Mouse (Mus musculus): ENCODE results near the gene Cfap99. TPM values are rescaled to one million over a fixed set of nuclear protein-coding genes. Genes with fewer than 3 reads are reported as not detected.
A peak's percentile ranks its signal among the peaks of the same experiment; 100 is the strongest.

Gene Cfap99
- total RNA-seq (2021): not detected
- long read RNA-seq, experiment 1: 0 reads
- long read RNA-seq, experiment 2: 0 reads

- peak; percentile 78 to 85 for DNase-seq
Measured at GRCm38 (mm10) chr5:34288154-34288716, at the start of gene Cfap99, which contains the start of gene Zfyve28. Gene Cfap99, plus strand, starts transcription at chr5:34288600. Gene Zfyve28, minus strand, starts transcription at chr5:34288449.

DNA sequence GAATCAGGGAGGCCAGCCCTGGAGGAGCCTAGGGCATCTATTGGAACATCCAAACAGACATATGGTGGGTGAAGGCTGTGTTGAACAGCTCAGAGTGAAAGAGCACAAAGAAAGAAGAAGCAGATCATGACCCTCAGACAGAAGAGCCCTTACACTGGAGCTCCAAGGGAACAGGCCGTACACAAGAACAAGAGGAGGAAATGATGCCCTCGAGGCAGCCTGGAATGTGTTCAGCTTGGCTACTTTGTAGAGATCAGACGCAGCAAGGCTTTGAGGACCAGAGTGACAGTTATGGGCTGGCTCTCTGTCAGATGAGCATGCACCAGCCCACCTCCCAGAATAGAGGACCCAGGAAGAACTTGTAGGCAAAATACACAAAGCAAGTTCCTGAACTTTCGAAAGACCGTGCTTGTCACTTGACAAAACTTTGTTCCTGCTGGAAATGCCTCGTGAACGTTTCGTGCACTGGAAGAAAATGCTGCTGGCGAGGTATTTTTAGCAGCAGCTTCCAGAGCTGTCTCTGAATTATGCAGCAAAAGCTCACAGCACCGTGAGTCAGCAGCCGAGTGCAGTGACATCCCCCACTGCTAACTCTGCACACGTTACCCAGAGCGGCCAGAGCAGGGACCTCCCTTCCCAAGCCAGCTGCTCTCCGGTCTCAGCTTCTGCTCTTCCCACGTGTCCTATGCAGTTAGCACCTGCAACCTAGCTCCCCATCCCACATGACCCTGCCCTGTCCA lies 46.0 kb upstream of the Cfap99 start:
- DNase-seq: peak; percentile 75 to 82

GRCm38 (mm10) chr5:34243062-34243461 lies 45.3 kb upstream of the Cfap99 start:
- no peak for DNase-seq

DNA sequence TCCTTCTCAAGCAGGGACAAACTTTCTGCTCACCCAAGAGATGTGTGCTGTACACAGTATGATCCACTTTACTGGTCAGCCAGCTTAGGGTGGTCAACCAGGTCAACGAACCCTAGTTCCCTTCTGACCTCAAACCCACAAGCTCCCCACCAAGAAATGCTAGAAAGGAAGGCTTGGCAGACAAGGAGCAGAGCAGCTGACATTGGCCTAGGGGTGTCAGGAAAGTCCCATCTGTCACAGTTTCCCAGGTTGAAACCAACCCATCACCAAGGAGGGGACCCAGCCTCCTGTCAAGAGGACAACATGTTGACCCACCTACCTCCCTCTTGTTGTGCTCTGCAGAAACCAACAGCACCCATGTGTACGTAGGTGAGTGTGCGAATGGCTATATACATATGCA lies 42.0 kb upstream of the Cfap99 start:
- DNase-seq: no peak

GRCm38 (mm10) chr5:34249132-34249531 lies 39.3 kb upstream of the Cfap99 start:
- DNase-seq: no peak

DNA sequence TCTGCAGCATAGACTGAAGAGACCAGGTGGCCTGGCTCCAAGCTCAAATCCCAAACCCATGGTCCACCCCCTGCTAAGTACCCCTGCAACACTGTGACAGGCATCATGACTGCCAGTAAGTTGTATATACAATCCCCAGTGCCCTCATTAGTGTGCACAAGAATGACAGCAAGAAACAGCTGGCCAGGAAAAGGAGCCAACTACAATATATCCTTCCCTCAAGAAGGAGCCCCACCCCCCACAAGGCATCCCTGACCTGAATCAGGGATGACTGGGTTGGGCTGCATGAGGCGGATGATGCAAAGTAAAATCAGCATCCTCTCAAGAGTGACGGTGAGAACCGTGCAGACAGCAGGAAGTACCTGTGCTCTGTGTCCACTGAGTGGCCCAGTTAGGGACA lies 38.3 kb upstream of the Cfap99 start:
- peak; percentile 28 to 35 for DNase-seq

DNA sequence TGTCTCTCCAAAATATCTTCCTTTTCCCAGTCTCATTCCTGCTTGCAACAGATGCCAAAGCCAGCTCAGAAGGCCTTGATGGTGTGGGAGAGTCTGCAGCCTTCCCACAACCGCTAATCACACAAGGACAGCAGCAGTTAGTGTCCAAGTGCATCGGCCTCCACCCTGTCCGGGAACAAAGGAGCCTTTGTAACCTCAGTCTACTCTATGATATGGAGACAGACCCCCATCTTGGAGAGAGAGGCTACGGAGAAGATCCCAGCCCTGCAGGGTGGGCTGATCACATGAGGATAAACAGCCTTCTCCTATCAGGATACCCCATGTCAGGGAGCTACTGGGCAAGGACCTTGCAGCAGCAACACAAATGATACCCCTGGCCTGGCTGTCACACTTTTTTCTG lies 36.6 kb upstream of the Cfap99 start:
- DNase-seq: peak; percentile 56 to 61

- peak; percentile 32 to 47 for DNase-seq
Measured at GRCm38 (mm10) chr5:34252307-34252966, 36.0 kb upstream of the Cfap99 start.

DNA sequence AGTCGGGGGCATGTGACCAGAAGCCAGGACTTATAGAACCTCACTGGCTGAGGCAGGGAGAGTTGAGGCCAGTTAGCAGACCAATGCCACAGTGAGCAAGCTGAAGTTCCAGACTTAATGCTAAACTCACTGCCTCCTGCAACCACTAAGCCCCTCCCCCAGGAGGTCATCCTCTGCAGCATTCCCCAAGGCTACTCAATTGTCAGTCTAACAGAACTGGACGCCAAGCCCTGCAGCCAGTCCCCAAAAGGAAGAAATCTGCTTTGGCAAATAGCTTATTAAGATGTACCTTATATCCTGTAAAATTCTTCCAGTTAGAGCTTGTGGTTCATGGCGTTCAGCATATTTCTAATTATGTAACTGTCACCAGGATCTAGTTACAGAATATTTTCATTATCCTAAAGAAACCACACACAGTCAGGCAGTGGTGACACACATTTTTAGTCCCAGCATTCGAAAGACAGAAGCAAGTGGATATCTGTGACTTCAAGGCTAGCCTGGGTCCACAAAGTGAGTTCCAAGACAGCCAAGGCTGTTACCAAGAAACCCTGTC lies 35.4 kb upstream of the Cfap99 start:
- peak; percentile 59 to 76 for DNase-seq

DNA sequence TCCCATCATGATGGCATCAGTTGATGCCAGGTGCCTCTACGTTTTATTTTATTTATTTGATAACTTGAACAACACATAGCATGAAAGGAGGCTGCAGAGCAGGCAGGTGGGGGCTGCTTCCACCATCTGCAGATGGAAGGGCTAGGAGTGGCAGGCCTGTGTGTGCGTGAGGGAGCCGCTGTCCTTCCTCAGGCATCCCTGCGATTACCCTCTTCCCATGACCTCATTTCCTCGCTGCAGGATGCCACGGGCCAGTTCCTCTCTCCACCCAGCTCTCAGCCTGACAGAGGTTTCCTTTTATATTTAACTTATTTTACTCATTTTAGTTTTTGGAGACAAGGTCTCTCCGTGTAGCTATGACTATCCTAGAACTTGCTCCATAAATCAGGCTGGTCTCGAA lies 34.1 kb upstream of the Cfap99 start:
- no peak for DNase-seq

DNA sequence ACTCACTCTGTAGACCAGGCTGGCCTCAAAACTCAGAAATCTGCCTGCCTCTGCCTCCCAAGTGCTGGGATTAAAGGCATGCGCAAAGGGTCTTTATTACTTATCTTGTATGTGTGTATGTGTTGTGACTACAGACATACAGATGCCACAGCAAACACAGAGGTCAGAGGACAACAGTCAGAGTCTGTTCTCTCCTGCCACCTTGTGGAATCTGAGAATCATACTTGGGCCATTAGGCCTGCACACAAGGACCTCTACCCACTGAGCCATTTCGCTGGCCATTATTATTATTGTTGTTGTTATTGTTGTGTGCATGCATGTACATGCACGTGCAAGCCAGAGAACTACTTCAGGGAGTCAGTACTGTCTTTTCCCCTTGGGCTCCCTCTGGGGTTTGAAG lies 33.2 kb upstream of the Cfap99 start:
- DNase-seq: no peak

- no peak for DNase-seq
Measured at GRCm38 (mm10) chr5:34259172-34259816, 29.1 kb upstream of the Cfap99 start.

GRCm38 (mm10) chr5:34266065-34266464 lies 22.3 kb upstream of the Cfap99 start:
- DNase-seq: no peak

GRCm38 (mm10) chr5:34269197-34269920 lies 19.0 kb upstream of the Cfap99 start:
- DNase-seq: no peak

DNA sequence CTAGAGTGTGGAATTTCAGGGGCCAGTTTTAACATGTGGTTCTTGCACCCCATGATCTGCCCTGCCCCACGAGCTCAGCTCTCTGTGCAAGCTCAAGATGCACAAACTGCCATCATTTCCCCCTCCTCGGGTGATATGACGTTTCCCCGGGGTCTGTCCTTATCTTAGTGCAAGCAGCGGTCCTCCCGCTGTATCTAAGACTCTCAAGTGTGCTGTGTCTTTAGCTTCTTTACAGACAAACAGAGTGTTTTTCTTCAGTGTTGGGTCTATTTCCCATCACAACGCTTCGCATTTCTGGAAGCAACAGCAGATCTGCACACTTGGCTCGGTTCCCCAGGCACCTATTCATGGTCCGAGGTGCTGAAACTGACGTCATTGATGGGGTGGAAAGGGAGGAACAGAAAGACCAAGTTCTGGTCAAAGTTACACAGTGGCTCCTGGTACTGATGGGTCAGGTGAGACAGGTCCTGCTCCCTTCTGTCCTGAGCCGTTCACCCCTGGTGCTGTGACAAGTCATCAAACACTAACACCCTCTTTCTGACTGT lies 18.4 kb upstream of the Cfap99 start:
- DNase-seq: no peak

GRCm38 (mm10) chr5:34271743-34272142 lies 16.7 kb upstream of the Cfap99 start:
- DNase-seq: peak; percentile 41 to 70

GRCm38 (mm10) chr5:34273251-34273681 lies 15.1 kb upstream of the Cfap99 start:
- no peak for DNase-seq

DNA sequence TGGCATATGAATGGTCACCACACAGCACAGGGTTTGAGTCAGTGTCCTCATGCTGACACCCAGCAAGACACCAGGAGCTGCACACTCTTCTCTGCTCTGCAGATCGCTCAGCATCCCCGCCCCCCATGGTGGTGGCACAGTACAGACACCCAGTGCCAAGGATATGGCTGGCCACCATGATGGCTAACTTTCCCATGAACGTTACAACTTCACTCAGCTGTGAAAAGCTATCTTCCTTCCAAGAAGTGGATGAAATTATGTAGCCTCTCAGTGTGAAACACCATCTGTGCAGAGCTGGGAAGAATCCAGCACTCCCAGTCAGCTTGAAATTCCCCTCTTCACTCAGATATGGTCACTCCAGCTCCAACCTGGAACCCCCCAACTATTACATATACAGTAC lies 14.1 kb upstream of the Cfap99 start:
- DNase-seq: no peak

DNA sequence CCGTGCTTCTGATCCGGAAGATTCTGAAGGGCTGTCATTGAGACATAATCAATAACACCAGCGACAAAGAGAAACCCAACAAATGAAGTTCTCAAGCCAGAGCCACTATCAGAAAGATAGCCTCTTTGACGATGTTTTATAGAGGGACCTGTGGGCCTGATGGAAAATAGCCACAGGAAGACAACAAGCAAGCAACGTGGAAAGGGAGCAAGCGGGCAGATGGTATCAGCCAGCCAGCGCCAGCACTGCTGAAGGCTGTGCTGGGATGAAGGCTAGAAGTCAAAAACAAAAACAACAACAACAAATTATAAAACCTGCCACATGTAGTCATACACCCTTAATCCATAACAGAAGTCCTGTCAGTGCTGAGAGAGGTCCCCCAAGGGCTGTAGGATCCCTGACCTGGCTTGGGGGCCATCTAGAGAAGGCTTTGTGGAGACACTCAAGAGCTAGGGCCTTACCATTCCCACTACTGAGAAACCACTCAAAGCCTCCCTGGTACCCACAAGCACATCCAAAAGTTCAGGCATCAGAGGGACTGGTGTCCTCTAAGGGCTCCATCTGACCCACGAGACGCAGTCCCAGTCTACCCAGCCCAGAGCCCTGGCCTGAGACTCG lies 13.6 kb upstream of the Cfap99 start:
- DNase-seq: no peak

DNA sequence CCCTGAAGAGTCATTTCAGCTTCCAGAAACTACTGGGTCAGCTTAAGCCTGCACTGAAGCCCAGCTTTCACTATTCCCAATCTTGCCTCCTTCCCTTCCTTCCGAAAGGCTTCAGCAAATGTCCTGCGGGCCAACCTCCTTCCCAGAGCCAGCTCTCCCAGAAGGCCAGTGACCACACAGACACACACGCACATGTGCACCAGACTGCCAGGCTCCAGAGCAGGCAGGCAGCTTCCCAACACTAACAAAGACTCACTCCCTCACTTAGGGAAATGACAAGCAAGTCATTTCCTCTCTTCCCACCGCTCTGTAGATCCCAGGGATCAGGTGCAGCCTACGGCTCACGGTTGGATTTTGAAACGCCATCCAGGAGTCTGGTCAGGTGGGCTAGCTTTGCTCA lies 12.2 kb upstream of the Cfap99 start:
- DNase-seq: no peak

DNA sequence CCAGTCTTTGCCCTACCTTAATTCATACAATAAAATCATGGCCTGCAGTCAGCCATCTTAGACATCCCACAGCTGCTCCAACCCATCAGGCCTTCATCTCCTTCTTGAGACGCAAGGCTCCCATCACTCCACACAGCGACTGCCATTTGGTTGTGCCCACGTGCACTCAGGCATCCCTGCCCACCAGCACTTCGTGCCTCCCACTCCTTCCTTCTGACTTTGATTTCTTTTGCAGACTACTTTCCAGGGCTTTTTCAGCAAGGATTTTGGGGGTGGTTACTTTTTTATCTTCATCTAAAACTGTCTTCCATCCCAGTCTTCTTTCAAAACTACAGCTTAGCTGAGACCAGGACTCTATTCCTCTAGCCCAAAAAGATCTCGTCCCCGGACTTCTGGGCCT lies 11.7 kb upstream of the Cfap99 start:
- DNase-seq: no peak

All from adrenal gland, postnatal 36 days (tissue).